Mouse (Mus musculus): ENCODE data around the gene Nlgn3. TPM values are rescaled to one million over a fixed set of nuclear protein-coding genes. Genes with fewer than 3 reads are reported as not detected.

The Nlgn3 gene
- total RNA-seq, 2 experiments from 2014 or later: 210 to 217 TPM

- DNase-seq (ENCODE audit: low spot score in 2 of 2): no peak
These were observed 74.0 kb downstream of the Nlgn3 start for GRCm38 (mm10) chrX:101372946-101373345.

Other genes starting within 250 kb of the Nlgn3 start
- under 1 TPM; 0.09 to 0.14 TPM for gene Tex11, start 239.5 kb upstream of the Nlgn3 start, total RNA-seq (2021)
- 10 to 100 TPM; 17.7 to 20.1 TPM for gene Slc7a3, start 213.1 kb upstream of the Nlgn3 start, total RNA-seq (2021)
- gene Snx12, start 76.6 kb upstream of the Nlgn3 start, total RNA-seq (2021): 10 to 100 TPM; 70.3 to 76.2 TPM
- gene Foxo4, start 44.6 kb upstream of the Nlgn3 start, total RNA-seq (2021): 10 to 100 TPM; 14.2 to 16.2 TPM
- gene Gm614, start 35.2 kb upstream of the Nlgn3 start, total RNA-seq (2021): not detected
- 1 to 10 TPM; 2.6 to 3.1 TPM for gene Il2rg, start 30.9 kb upstream of the Nlgn3 start, total RNA-seq (2021)
- not detected for gene Gm20489, start 30.1 kb upstream of the Nlgn3 start, total RNA-seq (2021)
- 10 to 100 TPM; 34.0 to 34.5 TPM for gene Med12, start 25.1 kb upstream of the Nlgn3 start, total RNA-seq (2021)
- under 1 TPM; 0.78 to 0.96 TPM for gene Gjb1, start 77.2 kb downstream of the Nlgn3 start, total RNA-seq (2021)
- 100 to 1,000 TPM; 154 to 171 TPM for gene Zmym3, start 121.7 kb downstream of the Nlgn3 start, total RNA-seq (2021)
- 100 to 1,000 TPM; 157 to 193 TPM for gene Nono, start 130.2 kb downstream of the Nlgn3 start, total RNA-seq (2021)
- gene Itgb1bp2, start 149.9 kb downstream of the Nlgn3 start, total RNA-seq (2021): 1 to 10 TPM; 1.4 to 1.5 TPM
- gene Taf1, start 233.6 kb downstream of the Nlgn3 start, total RNA-seq (2021): 10 to 100 TPM; 52.9 to 59.5 TPM

Data from layer of hippocampus, postnatal 10 days (tissue).